Mouse (Mus musculus): ENCODE results near the gene Setdb1. TPM values are rescaled to one million over a fixed set of nuclear protein-coding genes. Genes with fewer than 3 reads are reported as not detected.

Gene Setdb1
- polyA plus RNA-seq, 2 experiments: 13.4 to 14.1 TPM

DNA sequence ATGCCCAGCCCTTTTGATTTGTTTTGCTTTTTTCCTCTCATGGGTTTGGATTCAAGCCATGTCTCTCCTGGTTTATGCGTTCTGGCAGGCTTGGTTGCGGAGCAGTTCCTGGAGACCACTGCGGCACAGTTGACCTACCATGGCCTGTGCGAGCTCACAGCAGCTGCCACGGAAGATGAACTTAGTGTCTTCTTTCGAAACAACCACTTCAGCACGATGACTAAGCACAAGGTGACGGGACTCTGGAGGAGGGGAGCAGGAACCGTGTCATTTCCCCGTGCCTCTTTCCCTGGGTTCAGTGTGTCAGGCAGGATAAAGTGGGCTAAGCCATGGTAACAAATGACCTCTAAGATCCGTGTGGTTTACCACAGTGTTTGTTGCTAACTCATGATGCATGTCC lies 63.5 kb downstream of the Setdb1 start:
- Histone ChIP-seq H3K9ac (replicated peaks) (no peak overlapping the region), H3K4me2 (ENCODE audit: low read depth) (no peak overlapping the region), H3K4me3 (ENCODE audit: insufficient read depth in 1 of 2, low read depth in 2 of 2, low read length in 2 of 2) (no peak overlapping the region), H3K9me3 (ENCODE audit: control insufficient read depth, low read length) (no peaks in the 10 kb centered on the region), H3K27me3 (ENCODE audit: control insufficient read depth, insufficient read depth, low read length) (no peaks in the 10 kb centered on the region), H3K36me3 (replicated peaks; ENCODE audit: control insufficient read depth, insufficient read depth, low read depth) (peaks cover 2% of the 10 kb centered on the region), H3K4me1 (replicated peaks; ENCODE audit: control insufficient read depth in 2 of 2, insufficient read depth in 2 of 2, low read length in 1 of 2) (peaks cover 0 to 14% of the 10 kb centered on the region in 2 experiments; a peak in 2 of 4 replicates), H3K27ac (no peak overlapping the region)
- 19% methylated on average over 11 of the region's 11 CpGs for WGBS (ENCODE audit: insufficient replicate concordance)
- ATAC-seq (ENCODE audit: insufficient read depth) (peak; percentile 12; the same call in 1 of the 2 replicates), DNase-seq (ENCODE audit: low read depth in 3 of 3, low spot score in 3 of 3) (no peak)
- no peak for TF ChIP-seq CTCF (IDR thresholded peaks at IDR 0.05; ENCODE audit: low read depth)
- TF ChIP-seq EP300 (IDR thresholded peaks at IDR 0.05; ENCODE audit: low read depth): no peak

DNA sequence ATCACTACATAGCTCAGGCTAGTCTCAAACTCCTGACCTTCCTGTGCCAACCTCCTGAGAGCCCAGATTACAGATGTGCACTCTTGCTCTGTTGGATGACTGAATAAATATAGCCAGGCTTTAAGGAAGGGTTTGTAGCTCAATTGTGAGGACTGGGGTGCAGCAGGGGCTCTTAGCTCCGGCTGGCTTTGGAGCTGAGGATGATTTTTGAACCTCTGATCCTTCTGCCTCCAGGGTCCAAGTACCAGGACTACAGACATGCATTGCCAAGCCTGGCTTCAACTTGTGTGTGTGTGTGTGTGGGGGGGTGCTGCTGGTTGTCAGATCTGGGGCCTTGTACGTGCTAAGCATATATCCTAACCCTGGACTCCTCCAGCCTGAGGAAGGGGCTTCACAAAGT lies 64.1 kb downstream of the Setdb1 start:
- Histone ChIP-seq H3K9ac (replicated peaks) (no peak overlapping the region), H3K36me3 (replicated peaks; ENCODE audit: control insufficient read depth, insufficient read depth, low read depth) (peaks cover 2% of the 10 kb centered on the region), H3K4me1 (replicated peaks; ENCODE audit: control insufficient read depth in 2 of 2, insufficient read depth in 2 of 2, low read length in 1 of 2) (peaks cover 0 to 14% of the 10 kb centered on the region in 2 experiments; a peak in 2 of 4 replicates), H3K27me3 (ENCODE audit: control insufficient read depth, insufficient read depth, low read length) (no peaks in the 10 kb centered on the region), H3K9me3 (ENCODE audit: control insufficient read depth, low read length) (no peaks in the 10 kb centered on the region), H3K27ac (no peak overlapping the region), H3K4me3 (ENCODE audit: insufficient read depth in 1 of 2, low read depth in 2 of 2, low read length in 2 of 2) (no peak overlapping the region), H3K4me2 (ENCODE audit: low read depth) (no peak overlapping the region)
- no peak for DNase-seq (ENCODE audit: low read depth in 3 of 3, low spot score in 3 of 3)
- TF ChIP-seq EP300 (IDR thresholded peaks at IDR 0.05; ENCODE audit: low read depth) (no peak), CTCF (IDR thresholded peaks at IDR 0.05; ENCODE audit: low read depth) (no peak)
- ATAC-seq (ENCODE audit: insufficient read depth): no peak
- WGBS (ENCODE audit: insufficient replicate concordance): 76% methylated on average over 2 of the region's 2 CpGs

DNA sequence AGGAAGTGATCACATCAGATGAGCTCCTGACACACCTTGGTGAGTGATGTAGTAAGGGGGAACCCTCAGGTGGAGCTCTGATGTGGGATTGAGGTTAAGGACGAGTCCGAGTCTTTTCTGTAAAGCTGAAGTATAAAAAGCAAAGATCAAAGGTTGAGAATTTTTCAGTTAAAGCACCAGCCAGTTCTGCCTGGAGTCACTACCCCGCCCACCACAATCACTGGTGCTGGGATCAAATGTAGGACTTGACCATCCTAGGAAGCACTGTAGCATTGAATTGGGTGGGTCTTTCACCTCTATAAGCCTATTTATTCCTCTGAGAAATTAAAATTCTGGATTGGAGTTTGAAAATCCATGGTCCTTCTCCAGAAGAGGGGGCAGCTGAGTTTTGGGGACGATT lies 66.0 kb downstream of the Setdb1 start:
- no peak for ATAC-seq (ENCODE audit: insufficient read depth)
- peaks cover 0 to 14% of the 10 kb centered on the region in 2 experiments; a peak in 2 of 4 replicates for H3K4me1 ChIP-seq (replicated peaks; ENCODE audit: control insufficient read depth in 2 of 2, insufficient read depth in 2 of 2, low read length in 1 of 2)
- peaks cover 2% of the 10 kb centered on the region for H3K36me3 ChIP-seq (replicated peaks; ENCODE audit: control insufficient read depth, insufficient read depth, low read depth)
- no peak overlapping the region for H3K4me2 ChIP-seq (ENCODE audit: low read depth)
- H3K4me3 ChIP-seq (ENCODE audit: insufficient read depth in 1 of 2, low read depth in 2 of 2, low read length in 2 of 2): no peak overlapping the region
- TF ChIP-seq EP300 (IDR thresholded peaks at IDR 0.05; ENCODE audit: low read depth) (no peak), CTCF (IDR thresholded peaks at IDR 0.05; ENCODE audit: low read depth) (no peak)
- H3K9ac ChIP-seq (replicated peaks): no peak overlapping the region
- no peak for DNase-seq (ENCODE audit: low read depth in 3 of 3, low spot score in 3 of 3)
- H3K27ac ChIP-seq: no peak overlapping the region
- WGBS (ENCODE audit: insufficient replicate concordance): 51% methylated on average over 4 of the region's 4 CpGs
- no peaks in the 10 kb centered on the region for H3K27me3 ChIP-seq (ENCODE audit: control insufficient read depth, insufficient read depth, low read length)
- no peaks in the 10 kb centered on the region for H3K9me3 ChIP-seq (ENCODE audit: control insufficient read depth, low read length)

DNA sequence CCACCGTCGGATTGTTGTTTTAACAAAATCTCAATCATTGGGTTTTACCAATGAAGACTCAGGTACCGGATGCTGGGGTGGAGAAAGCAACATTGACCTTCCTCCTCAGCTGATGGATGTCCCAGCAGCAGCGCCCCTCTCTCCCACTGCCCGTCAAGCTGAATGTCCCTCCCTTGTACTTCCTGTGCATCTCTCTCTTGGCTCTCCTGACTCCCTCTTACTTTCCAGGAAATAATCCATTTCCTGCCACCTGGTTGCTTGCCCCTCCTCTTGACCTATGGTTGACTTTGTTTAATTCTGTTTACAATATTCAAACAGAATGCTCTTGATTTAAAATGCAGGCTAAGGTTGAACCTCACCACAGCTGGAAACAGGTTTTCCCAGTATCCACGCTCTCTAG lies 66.8 kb downstream of the Setdb1 start:
- 79% methylated on average over 6 of the region's 6 CpGs for WGBS (ENCODE audit: insufficient replicate concordance)
- H3K4me2 ChIP-seq (ENCODE audit: low read depth): no peak overlapping the region
- H3K27me3 ChIP-seq (ENCODE audit: control insufficient read depth, insufficient read depth, low read length): no peaks in the 10 kb centered on the region
- no peak overlapping the region for H3K4me3 ChIP-seq (ENCODE audit: insufficient read depth in 1 of 2, low read depth in 2 of 2, low read length in 2 of 2)
- TF ChIP-seq EP300 (IDR thresholded peaks at IDR 0.05; ENCODE audit: low read depth) (no peak), CTCF (IDR thresholded peaks at IDR 0.05; ENCODE audit: low read depth) (no peak)
- H3K27ac ChIP-seq: no peak overlapping the region
- H3K4me1 ChIP-seq (replicated peaks; ENCODE audit: control insufficient read depth in 2 of 2, insufficient read depth in 2 of 2, low read length in 1 of 2): peaks cover 0 to 11% of the 10 kb centered on the region in 2 experiments; a peak in 1 of 4 replicates
- H3K9ac ChIP-seq (replicated peaks): no peak overlapping the region
- peaks cover 2% of the 10 kb centered on the region for H3K36me3 ChIP-seq (replicated peaks; ENCODE audit: control insufficient read depth, insufficient read depth, low read depth)
- ATAC-seq (ENCODE audit: insufficient read depth): no peak
- DNase-seq (ENCODE audit: low read depth in 3 of 3, low spot score in 3 of 3): no peak
- H3K9me3 ChIP-seq (ENCODE audit: control insufficient read depth, low read length): no peaks in the 10 kb centered on the region

DNA sequence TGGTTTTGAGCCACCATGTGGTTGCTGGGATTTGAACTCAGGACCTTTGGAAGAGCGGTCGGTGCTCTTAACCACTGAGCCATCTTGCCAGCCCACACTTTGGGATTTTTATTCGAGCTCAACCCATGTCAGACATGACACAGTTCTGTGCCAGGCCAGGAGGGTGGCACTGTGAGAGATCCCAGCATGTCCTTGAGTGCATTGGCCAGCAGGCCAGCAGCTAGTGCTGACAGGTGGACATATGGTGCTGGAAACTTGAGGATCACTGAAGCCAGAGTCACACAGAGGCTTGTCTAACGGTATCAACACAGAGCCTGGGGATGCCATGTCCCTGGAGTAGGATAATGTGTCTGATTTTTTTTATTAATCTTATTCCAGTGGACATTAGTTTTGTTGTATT lies 67.6 kb downstream of the Setdb1 start:
- TF ChIP-seq CTCF (IDR thresholded peaks at IDR 0.05; ENCODE audit: low read depth) (no peak), EP300 (IDR thresholded peaks at IDR 0.05; ENCODE audit: low read depth) (no peak)
- H3K4me3 ChIP-seq (ENCODE audit: insufficient read depth in 1 of 2, low read depth in 2 of 2, low read length in 2 of 2): no peak overlapping the region
- WGBS (ENCODE audit: insufficient replicate concordance): 81% methylated on average over 4 of the region's 4 CpGs
- DNase-seq (ENCODE audit: low read depth in 3 of 3, low spot score in 3 of 3) (no peak), ATAC-seq (ENCODE audit: insufficient read depth) (no peak)
- H3K4me2 ChIP-seq (ENCODE audit: low read depth): no peak overlapping the region
- no peaks in the 10 kb centered on the region for H3K9me3 ChIP-seq (ENCODE audit: control insufficient read depth, low read length)
- peaks cover 0 to 15% of the 10 kb centered on the region in 2 experiments; a peak in 2 of 4 replicates for H3K4me1 ChIP-seq (replicated peaks; ENCODE audit: control insufficient read depth in 2 of 2, insufficient read depth in 2 of 2, low read length in 1 of 2)
- H3K27me3 ChIP-seq (ENCODE audit: control insufficient read depth, insufficient read depth, low read length): no peaks in the 10 kb centered on the region
- H3K27ac ChIP-seq: no peak overlapping the region
- H3K9ac ChIP-seq (replicated peaks): no peak overlapping the region
- H3K36me3 ChIP-seq (replicated peaks; ENCODE audit: control insufficient read depth, insufficient read depth, low read depth): peaks cover 2% of the 10 kb centered on the region

Data from liver, embryonic 14.5 days (tissue).